Mouse (Mus musculus): ENCODE measurements at regions not wholly inside any gene's neighbourhood (a gene's known extent, or its start where the extent isn't known, plus 50 kb on each side); places are given as distances from the start of the nearest gene placed in this dataset.
A peak's percentile ranks its signal among the peaks of the same experiment; 100 is the strongest.

- no peak for DNase-seq
- intact Hi-C loops (cut with DNase I): no loop called here
Measured at GRCm38 (mm10) chr3:159689743-159690142, 90.8 kb downstream of the Rpe65 start.

- intact Hi-C loops (cut with DNase I): loop anchor here (1.0 kb wide), 1 partner anchor 11 kb away; no protein-coding TSS in a partner anchor
Measured at GRCm38 (mm10) chr3:159724340-159725119, 114.9 kb upstream of the Wls start.

GRCm38 (mm10) chr3:159732201-159732600 lies 107.3 kb upstream of the Wls start:
- intact Hi-C loops (cut with DNase I): no loop called here
- no peak for DNase-seq

More at GRCm38 (mm10) chr3:159724340-159725119, 114.9 kb upstream of the Wls start:
- peak in 1 of 2 experiments; percentile 7 for DNase-seq

- DNase-seq: no peak
- intact Hi-C loops (cut with DNase I): no loop called here
Measured at GRCm38 (mm10) chr3:159733141-159733540, 106.3 kb upstream of the Wls start.

GRCm38 (mm10) chr3:159734547-159734946 lies 104.9 kb upstream of the Wls start:
- DNase-seq: no peak
- intact Hi-C loops (cut with DNase I): no loop called here

GRCm38 (mm10) chr3:159736070-159736469 lies 103.4 kb upstream of the Wls start:
- DNase-seq: no peak

GRCm38 (mm10) chr3:159740600-159741279 lies 98.7 kb upstream of the Wls start:
- no peak for DNase-seq
- intact Hi-C loops (cut with DNase I): no loop called here

More at GRCm38 (mm10) chr3:159736070-159736469, 103.4 kb upstream of the Wls start:
- intact Hi-C loops (cut with DNase I): no loop called here

- intact Hi-C loops (cut with DNase I): no loop called here
Measured at GRCm38 (mm10) chr3:159741816-159742215, 97.7 kb upstream of the Wls start.

GRCm38 (mm10) chr3:159759740-159760139 lies 79.7 kb upstream of the Wls start:
- intact Hi-C loops (cut with DNase I): no loop called here
- DNase-seq: no peak

More at GRCm38 (mm10) chr3:159741816-159742215, 97.7 kb upstream of the Wls start:
- no peak for DNase-seq

GRCm38 (mm10) chr3:159760293-159760692 lies 79.2 kb upstream of the Wls start:
- intact Hi-C loops (cut with DNase I): no loop called here
- DNase-seq: no peak

- DNase-seq: no peak
- intact Hi-C loops (cut with DNase I): no loop called here
Measured at GRCm38 (mm10) chr3:159760949-159761348, 78.5 kb upstream of the Wls start.

- no peak for DNase-seq
- intact Hi-C loops (cut with DNase I): no loop called here
Measured at GRCm38 (mm10) chr3:159782222-159782844, 57.1 kb upstream of the Wls start.

GRCm38 (mm10) chr3:159787776-159788175 lies 51.7 kb upstream of the Wls start:
- intact Hi-C loops (cut with DNase I): no loop called here
- no peak for DNase-seq

Measured in heart, postnatal 36 days (tissue).